Mouse (Mus musculus): ENCODE measurements at regions not wholly inside any gene's neighbourhood (a gene's known extent, or its start where the extent isn't known, plus 50 kb on each side); places are given as distances from the start of the nearest gene placed in this dataset.

DNA sequence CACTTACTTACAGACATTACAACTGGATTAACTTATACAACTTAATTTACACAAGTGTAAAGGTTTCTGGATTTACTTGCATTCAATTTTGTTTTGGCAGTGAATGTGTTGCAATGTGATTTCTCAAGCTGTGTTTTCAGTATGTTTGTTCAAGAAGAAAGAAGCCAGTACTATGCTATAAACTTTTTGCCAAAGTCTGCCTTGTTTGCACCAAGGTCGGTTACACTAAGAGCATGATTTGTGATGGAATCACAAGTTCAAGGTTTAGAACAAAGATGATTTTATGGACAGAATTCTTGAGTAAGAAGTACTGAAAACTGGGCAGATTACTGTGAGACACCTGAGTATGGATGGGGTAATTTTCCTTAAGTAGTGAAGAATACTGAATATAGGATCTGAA, 153.8 kb upstream of the Gm11232 start:
- no peak for DNase-seq
- TF ChIP-seq EP300 (IDR thresholded peaks at IDR 0.05; ENCODE audit: low read depth): no peak
- TF ChIP-seq CTCF (IDR thresholded peaks at IDR 0.05; ENCODE audit: low read depth): no peak
- no peaks in the 10 kb centered on the region for H3K4me1 ChIP-seq (ENCODE audit: insufficient read depth)
- H3K36me3 ChIP-seq (replicated peaks; ENCODE audit: insufficient read depth, low read length): no peaks in the 10 kb centered on the region
- H3K4me3 ChIP-seq (ENCODE audit: low read depth, low read length): no peak overlapping the region
- ATAC-seq: no peak
- H3K9ac ChIP-seq (replicated peaks): no peak overlapping the region
- no peaks in the 10 kb centered on the region for H3K27me3 ChIP-seq (ENCODE audit: insufficient read depth, low read length)
- H3K4me2 ChIP-seq (ENCODE audit: low read depth, low read length): no peak overlapping the region
- H3K9me3 ChIP-seq (ENCODE audit: low read length): no peaks in the 10 kb centered on the region
- H3K27ac ChIP-seq (ENCODE audit: low read depth): no peak overlapping the region
- 51% methylated on average over 1 of the region's 1 CpGs for WGBS (ENCODE audit: insufficient replicate concordance)

DNA sequence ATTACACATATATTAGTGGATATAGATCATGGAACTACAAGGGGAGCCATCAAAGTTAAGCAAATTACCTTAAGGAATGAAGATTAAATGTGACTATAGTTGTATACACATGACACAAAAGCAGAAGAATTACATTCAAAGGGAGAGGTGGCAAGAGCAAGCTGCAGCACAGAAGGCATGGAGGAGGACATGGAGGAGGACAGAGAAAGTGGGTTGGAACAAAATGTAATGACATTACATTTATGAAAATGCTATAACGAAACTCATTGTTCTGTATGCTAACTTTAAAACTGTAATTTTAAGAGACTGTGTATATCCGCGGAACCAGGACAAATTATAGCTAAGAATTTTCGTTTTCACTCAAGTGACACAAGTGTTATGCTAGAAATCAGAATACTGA, 117.9 kb upstream of the Gm11232 start:
- 82% methylated on average over 4 of the region's 4 CpGs for WGBS (ENCODE audit: insufficient replicate concordance)
- Histone ChIP-seq H3K36me3 (replicated peaks; ENCODE audit: insufficient read depth, low read length) (no peaks in the 10 kb centered on the region), H3K4me1 (ENCODE audit: insufficient read depth) (no peaks in the 10 kb centered on the region), H3K27ac (ENCODE audit: low read depth) (no peak overlapping the region), H3K27me3 (ENCODE audit: insufficient read depth, low read length) (no peaks in the 10 kb centered on the region), H3K9me3 (ENCODE audit: low read length) (no peaks in the 10 kb centered on the region), H3K9ac (replicated peaks) (no peak overlapping the region), H3K4me2 (ENCODE audit: low read depth, low read length) (no peak overlapping the region), H3K4me3 (ENCODE audit: low read depth, low read length) (no peak overlapping the region)
- ATAC-seq (no peak), DNase-seq (no peak)
- TF ChIP-seq EP300 (IDR thresholded peaks at IDR 0.05; ENCODE audit: low read depth): no peak
- no peak for TF ChIP-seq CTCF (IDR thresholded peaks at IDR 0.05; ENCODE audit: low read depth)

DNA sequence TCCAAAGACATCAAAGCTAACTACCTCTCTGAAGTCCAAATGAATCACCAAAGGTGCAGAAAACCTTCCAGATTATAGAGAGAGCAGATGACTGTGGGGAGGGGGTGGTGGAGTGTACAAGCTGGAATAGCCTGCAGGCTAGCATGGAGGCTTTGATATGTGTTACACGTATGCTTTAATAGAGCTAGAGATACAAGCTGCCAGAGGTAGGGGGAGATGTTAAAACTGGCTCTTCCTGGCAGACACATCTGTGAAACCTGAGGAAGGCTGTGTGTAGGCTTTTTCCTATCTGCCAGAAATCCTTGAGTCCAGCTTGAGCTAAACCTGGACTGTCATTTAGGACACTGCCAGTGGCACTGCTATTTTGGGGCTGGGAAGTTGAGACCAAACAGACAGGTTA, 109.2 kb upstream of the Gm11232 start:
- no peak overlapping the region for H3K4me3 ChIP-seq (ENCODE audit: low read depth, low read length)
- no peaks in the 10 kb centered on the region for H3K4me1 ChIP-seq (ENCODE audit: insufficient read depth)
- H3K9ac ChIP-seq (replicated peaks): no peak overlapping the region
- no peaks in the 10 kb centered on the region for H3K9me3 ChIP-seq (ENCODE audit: low read length)
- no peak overlapping the region for H3K4me2 ChIP-seq (ENCODE audit: low read depth, low read length)
- DNase-seq: no peak
- 40% methylated on average over 1 of the region's 1 CpGs for WGBS (ENCODE audit: insufficient replicate concordance)
- H3K36me3 ChIP-seq (replicated peaks; ENCODE audit: insufficient read depth, low read length): no peaks in the 10 kb centered on the region
- no peaks in the 10 kb centered on the region for H3K27me3 ChIP-seq (ENCODE audit: insufficient read depth, low read length)
- no peak for ATAC-seq
- H3K27ac ChIP-seq (ENCODE audit: low read depth): no peak overlapping the region
- no peak for TF ChIP-seq EP300 (IDR thresholded peaks at IDR 0.05; ENCODE audit: low read depth)
- no peak for TF ChIP-seq CTCF (IDR thresholded peaks at IDR 0.05; ENCODE audit: low read depth)

DNA sequence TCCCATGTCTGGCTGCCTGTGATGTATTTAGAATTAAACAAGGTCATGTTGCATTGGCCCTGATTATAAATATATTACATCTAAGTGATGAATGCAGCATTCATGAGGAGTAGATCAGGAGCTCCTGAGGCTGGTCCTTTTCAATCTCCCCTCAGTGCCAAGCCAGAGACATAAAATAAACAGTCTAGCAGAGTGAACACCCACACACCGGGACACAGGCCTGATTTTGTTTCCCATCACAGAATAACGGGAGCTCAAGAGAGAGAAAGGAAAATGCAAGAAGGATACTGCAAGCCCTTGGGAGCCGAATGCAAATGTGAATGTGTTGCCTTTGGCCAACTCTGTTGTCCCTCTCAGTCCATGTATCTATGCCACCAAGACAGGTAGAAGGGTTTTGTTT, 84.1 kb upstream of the Gm11232 start:
- Histone ChIP-seq H3K4me1 (ENCODE audit: insufficient read depth) (no peaks in the 10 kb centered on the region), H3K4me2 (ENCODE audit: low read depth, low read length) (no peak overlapping the region), H3K4me3 (ENCODE audit: low read depth, low read length) (no peak overlapping the region), H3K9ac (replicated peaks) (no peak overlapping the region), H3K36me3 (replicated peaks; ENCODE audit: insufficient read depth, low read length) (no peaks in the 10 kb centered on the region), H3K27me3 (ENCODE audit: insufficient read depth, low read length) (no peaks in the 10 kb centered on the region), H3K9me3 (ENCODE audit: low read length) (no peaks in the 10 kb centered on the region), H3K27ac (ENCODE audit: low read depth) (no peak overlapping the region)
- ATAC-seq (no peak), DNase-seq (no peak)
- WGBS (ENCODE audit: insufficient replicate concordance): 69% methylated on average over 3 of the region's 3 CpGs
- no peak for TF ChIP-seq EP300 (IDR thresholded peaks at IDR 0.05; ENCODE audit: low read depth)
- TF ChIP-seq CTCF (IDR thresholded peaks at IDR 0.05; ENCODE audit: low read depth): no peak

DNA sequence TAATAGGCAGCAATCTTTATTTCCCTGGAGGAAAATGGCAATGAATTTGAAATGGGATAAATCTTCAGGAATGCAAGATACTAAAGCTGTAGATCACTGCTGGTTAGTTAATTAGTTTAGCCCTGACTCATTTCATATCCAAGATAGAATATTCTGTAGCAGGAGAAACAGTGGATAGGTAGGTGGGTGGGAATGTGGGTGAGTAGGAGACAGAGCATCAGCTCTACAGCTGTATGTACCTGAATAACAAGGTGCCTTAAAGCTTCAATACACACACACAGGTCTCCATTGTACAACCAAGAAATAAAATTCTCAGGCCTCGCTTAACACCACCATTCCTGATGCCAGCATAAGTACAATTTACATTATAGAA, 83.0 kb upstream of the Gm11232 start:
- TF ChIP-seq EP300 (IDR thresholded peaks at IDR 0.05; ENCODE audit: low read depth) (no peak), CTCF (IDR thresholded peaks at IDR 0.05; ENCODE audit: low read depth) (no peak)
- ATAC-seq: no peak
- Histone ChIP-seq H3K36me3 (replicated peaks; ENCODE audit: insufficient read depth, low read length) (no peaks in the 10 kb centered on the region), H3K4me3 (ENCODE audit: low read depth, low read length) (no peak overlapping the region), H3K9me3 (ENCODE audit: low read length) (no peaks in the 10 kb centered on the region), H3K4me2 (ENCODE audit: low read depth, low read length) (no peak overlapping the region), H3K4me1 (ENCODE audit: insufficient read depth) (no peaks in the 10 kb centered on the region), H3K9ac (replicated peaks) (no peak overlapping the region), H3K27me3 (ENCODE audit: insufficient read depth, low read length) (no peaks in the 10 kb centered on the region), H3K27ac (ENCODE audit: low read depth) (no peak overlapping the region)
- no peak for DNase-seq
- 79% methylated on average over 1 of the region's 1 CpGs for WGBS (ENCODE audit: insufficient replicate concordance)

DNA sequence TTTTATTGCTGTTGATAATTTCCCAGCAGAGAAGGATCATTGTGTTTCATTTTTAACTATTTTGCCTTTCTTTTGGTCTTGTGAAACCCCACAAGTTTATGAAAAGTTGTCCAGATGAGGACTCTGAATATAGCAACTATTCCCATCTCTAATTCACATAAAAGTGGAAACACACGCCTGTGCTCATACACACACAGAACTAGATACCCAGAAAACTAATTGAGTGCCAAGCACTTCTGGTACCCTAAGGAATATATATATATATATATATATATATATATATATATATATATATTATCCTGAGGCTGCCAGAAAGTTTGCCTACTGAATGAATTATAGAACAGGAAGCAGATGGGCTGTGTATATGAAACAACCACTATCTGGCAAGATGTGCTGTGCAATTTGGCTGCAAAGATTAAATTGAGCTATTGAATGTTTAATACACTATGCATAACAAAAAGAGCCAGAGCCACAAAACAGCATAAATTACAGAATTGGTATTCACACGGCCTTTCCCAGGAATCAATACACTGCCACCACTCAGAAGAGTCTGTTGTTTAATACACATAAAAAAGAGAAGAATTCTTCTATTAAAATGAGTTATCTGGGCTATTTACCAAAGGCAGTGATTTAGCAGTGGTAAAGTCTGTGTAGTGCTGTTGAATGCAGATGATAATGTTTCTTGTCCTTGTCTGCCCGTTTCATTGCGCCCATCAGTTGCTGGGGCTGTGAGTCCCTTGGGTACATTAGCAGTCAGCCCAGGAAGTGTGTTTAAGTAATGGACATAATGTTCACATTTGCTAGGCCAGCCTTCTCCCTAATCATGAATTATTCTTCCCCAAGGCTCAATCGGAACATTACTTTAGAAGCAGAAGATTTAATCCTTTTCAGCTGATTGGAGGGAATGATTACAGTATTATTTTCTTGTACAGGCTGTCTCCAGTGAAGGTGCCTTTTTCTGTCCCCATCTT, 82.3 kb upstream of the Gm11232 start:
- Histone ChIP-seq H3K4me1 (ENCODE audit: insufficient read depth) (no peaks in the 10 kb centered on the region), H3K4me2 (ENCODE audit: low read depth, low read length) (no peak overlapping the region), H3K9me3 (ENCODE audit: low read length) (no peaks in the 10 kb centered on the region), H3K27me3 (ENCODE audit: insufficient read depth, low read length) (no peaks in the 10 kb centered on the region), H3K27ac (ENCODE audit: low read depth) (no peak overlapping the region), H3K36me3 (replicated peaks; ENCODE audit: insufficient read depth, low read length) (no peaks in the 10 kb centered on the region), H3K9ac (replicated peaks) (no peak overlapping the region), H3K4me3 (ENCODE audit: low read depth, low read length) (no peak overlapping the region)
- ATAC-seq: no peak
- WGBS (ENCODE audit: insufficient replicate concordance): 75% methylated on average over 5 of the region's 5 CpGs
- no peak for DNase-seq
- TF ChIP-seq CTCF (IDR thresholded peaks at IDR 0.05; ENCODE audit: low read depth) (no peak), EP300 (IDR thresholded peaks at IDR 0.05; ENCODE audit: low read depth) (no peak)
